Mouse (Mus musculus) c-Kit-positive CD71-negative TER-119-negative erythroid progenitor cells, embryonic 14.5 days (primary cell): ENCODE measurements around the gene Mtch1.
"Not testable (repeated sequence)": the region's sequence is repeated elsewhere in the genome, so short reads cannot be mapped to it uniquely, and the experiment has no call there.

ENCODE experiments used
- DNase-seq: peaks from one replicate; pipeline ENCODE4 v3.0.0-alpha.2; 2013; ENCODE audit warnings: low read depth

Mtch1 gene

GRCm38 (mm10) chr17:29347645-29348256 lies at the start of gene Mtch1:
Gene Mtch1, minus strand, starts transcription at chr17:29347934.
- DNase-seq, result peak; percentile 99

GRCm38 (mm10) chr17:29396821-29397242 lies 49.1 kb upstream of the Mtch1 start:
- DNase-seq, result peak; percentile 84

- DNase-seq, result no peak
These were observed 48.5 kb upstream of the Mtch1 start for GRCm38 (mm10) chr17:29396056-29396799.

GRCm38 (mm10) chr17:29395381-29395780 lies 47.6 kb upstream of the Mtch1 start:
- no peak for DNase-seq

- not testable (repeated sequence) for DNase-seq
These were observed 47.0 kb upstream of the Mtch1 start for GRCm38 (mm10) chr17:29394761-29395160.

- no peak for DNase-seq
These were observed 46.5 kb upstream of the Mtch1 start for GRCm38 (mm10) chr17:29394106-29394760.

GRCm38 (mm10) chr17:29393335-29394089 lies 45.8 kb upstream of the Mtch1 start:
- DNase-seq, result no peak

GRCm38 (mm10) chr17:29391280-29391679 lies 43.5 kb upstream of the Mtch1 start:
- DNase-seq, result no peak

- no peak for DNase-seq
These were observed 41.2 kb upstream of the Mtch1 start for GRCm38 (mm10) chr17:29388978-29389377.

GRCm38 (mm10) chr17:29385746-29386145 lies 38.0 kb upstream of the Mtch1 start:
- DNase-seq, result no peak

GRCm38 (mm10) chr17:29384850-29385438 lies 37.2 kb upstream of the Mtch1 start:
- DNase-seq, result no peak

GRCm38 (mm10) chr17:29383923-29384322 lies 36.2 kb upstream of the Mtch1 start:
- DNase-seq, result no peak

GRCm38 (mm10) chr17:29382417-29382816 lies 34.7 kb upstream of the Mtch1 start:
- DNase-seq, result no peak

- DNase-seq, result peak; percentile 83
These were observed 33.7 kb upstream of the Mtch1 start for GRCm38 (mm10) chr17:29381472-29381871.

GRCm38 (mm10) chr17:29380241-29380640 lies 32.5 kb upstream of the Mtch1 start:
- no peak for DNase-seq

- DNase-seq, result no peak
These were observed 30.3 kb upstream of the Mtch1 start for GRCm38 (mm10) chr17:29378056-29378455.

- no peak for DNase-seq
These were observed 28.1 kb upstream of the Mtch1 start for GRCm38 (mm10) chr17:29375871-29376270.

GRCm38 (mm10) chr17:29370984-29371723 lies 23.4 kb upstream of the Mtch1 start:
- peak; percentile 93 for DNase-seq

GRCm38 (mm10) chr17:29368726-29369125 lies 21.0 kb upstream of the Mtch1 start:
- DNase-seq, result no peak

- no peak for DNase-seq
These were observed 17.4 kb upstream of the Mtch1 start for GRCm38 (mm10) chr17:29365105-29365621.

- DNase-seq, result no peak
These were observed 15.4 kb upstream of the Mtch1 start for GRCm38 (mm10) chr17:29363109-29363508.
